Mouse (Mus musculus) hindbrain, embryonic 16.5 days (tissue): ENCODE results near the gene Gm11037. TPM values are rescaled to one million over a fixed set of nuclear protein-coding genes. Genes with fewer than 3 reads are reported as not detected.

ENCODE experiments used
- polyA plus RNA-seq: library from polyadenylated mRNA; unstranded; fragments of >200 nt; fragmentation: Nextera tagmentation; extraction: Ambion mirVana; gene quantifications from 2 replicates; pipeline ENCODE4 v1.2.1, GENCODE M21; 2015

Gene Gm11037
- polyA plus RNA-seq, 1 experiment from 2014 or later: not detected

Other genes with a start within 250 kb of the Gm11037 start
- gene 4930402H24Rik, start 227.1 kb upstream of the Gm11037 start, polyA plus RNA-seq: 78.7 and 92.5 TPM in 2 replicates
- 12.0 and 13.1 TPM in 2 replicates for gene Atrn, start 227.0 kb upstream of the Gm11037 start, polyA plus RNA-seq
- 48.4 and 53.5 TPM in 2 replicates for gene Gfra4, start 90.4 kb upstream of the Gm11037 start, polyA plus RNA-seq
- 1.6 and 2.3 TPM in 2 replicates for gene Adam33, start 69.7 kb upstream of the Gm11037 start, polyA plus RNA-seq
- 0.15 and 0.24 TPM in 2 replicates for gene Siglec1, start 46.7 kb upstream of the Gm11037 start, polyA plus RNA-seq
- 6.5 and 6.9 TPM in 2 replicates for gene Hspa12b, start 6.2 kb upstream of the Gm11037 start, polyA plus RNA-seq
- 86.6 and 92.7 TPM in 2 replicates for gene 1700037H04Rik, start 26.6 kb downstream of the Gm11037 start, polyA plus RNA-seq
- 11.1 and 11.3 TPM in 2 replicates for gene Cenpb, start 46.6 kb downstream of the Gm11037 start, polyA plus RNA-seq
- 22.8 and 29.6 TPM in 2 replicates for gene Cdc25b, start 53.5 kb downstream of the Gm11037 start, polyA plus RNA-seq
- gene Spef1, start 53.8 kb downstream of the Gm11037 start, polyA plus RNA-seq: 8.0 and 9.8 TPM in 2 replicates
- 35.2 and 36.1 TPM in 2 replicates for gene Ap5s1, start 73.6 kb downstream of the Gm11037 start, polyA plus RNA-seq
- gene Mavs, start 100.6 kb downstream of the Gm11037 start, polyA plus RNA-seq: 8.9 and 9.0 TPM in 2 replicates
- gene Pank2, start 129.0 kb downstream of the Gm11037 start, polyA plus RNA-seq: 20.0 and 22.8 TPM in 2 replicates
- 13.5 and 17.1 TPM in 2 replicates for gene Rnf24, start 219.4 kb downstream of the Gm11037 start, polyA plus RNA-seq